11 mouse cellular contexts compared by ENCODE assay signal in the genomic region with DNA sequence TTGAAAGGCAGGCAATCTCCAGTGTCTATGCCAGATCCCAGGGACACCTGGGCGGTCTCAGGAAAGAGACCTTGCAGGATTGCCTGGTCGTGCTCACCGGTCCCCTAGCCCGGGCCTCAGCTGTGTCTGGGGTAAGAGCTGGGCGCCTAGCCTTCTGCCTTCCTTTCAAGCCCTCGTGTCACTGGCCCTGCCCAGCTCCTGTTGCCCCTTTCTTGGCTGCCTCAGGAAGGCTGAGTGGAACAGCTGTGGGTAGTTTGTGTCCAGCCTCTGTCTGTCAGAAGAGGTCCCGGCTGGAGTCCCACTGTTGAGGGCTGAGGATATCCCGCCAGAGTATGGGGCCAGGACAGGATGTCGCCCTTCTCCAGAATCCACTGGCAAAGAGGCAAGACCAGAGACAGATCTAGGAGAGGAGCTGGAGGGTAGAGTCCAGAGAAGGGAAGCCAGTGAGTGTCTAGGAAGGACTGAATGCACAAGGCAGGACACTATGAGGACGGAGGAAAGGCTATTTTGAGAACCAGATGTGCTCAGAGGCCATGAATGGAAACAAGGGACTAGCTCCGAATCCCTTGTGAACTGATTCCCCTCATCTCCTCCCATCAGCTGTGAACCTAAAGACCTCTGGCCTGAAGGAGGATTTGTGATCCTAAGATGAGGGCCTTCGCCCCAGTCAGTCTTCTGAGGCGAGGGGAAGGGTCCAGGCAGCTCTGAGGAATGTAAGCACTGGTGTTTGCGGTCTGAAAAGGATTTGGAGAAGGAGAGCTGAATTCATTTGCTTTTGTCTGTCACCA. TPM values are rescaled to one million over a fixed set of nuclear protein-coding genes. Genes with fewer than 3 reads are reported as not detected.
DNase-seq lines count a peak whose midpoint lies in the region; ATAC-seq and TF ChIP-seq lines count a peak whose summit lies in the region.
"Had no signal": no experiment of that assay in that cellular context is flagged by ENCODE, and none has a peak within 500 bp of the region (broad histone marks: within the 10 kb centered on the region; RNA-seq: fewer than 3 reads in every experiment).

No protein-coding gene starts in this region.

- no peak overlapping the region for H3K9ac ChIP-seq in liver, embryonic 11.5 days (ENCODE audit: low read depth, low read length)
- H3K9ac ChIP-seq in forebrain, embryonic 11.5 days (ENCODE audit: low read length) = peak overlapping the region; percentile 95
- no peak overlapping the region for H3K9ac ChIP-seq in intestine, postnatal 0 days (ENCODE audit: low read depth, low read length)
- H3K9ac ChIP-seq in neural tube, embryonic 15.5 days (replicated peaks) = peak overlapping the region; percentile 62

- no peak for TF ChIP-seq CTCF in intestine, postnatal 0 days (IDR thresholded peaks at IDR 0.05; ENCODE audit: low read depth)

- H3K36me3 ChIP-seq in liver, embryonic 11.5 days (ENCODE audit: control insufficient read depth, insufficient read depth, low read length) = no peaks in the 10 kb centered on the region
- H3K36me3 ChIP-seq in forebrain, embryonic 11.5 days (ENCODE audit: control insufficient read depth, insufficient read depth, low read length) = peaks cover 20% of the 10 kb centered on the region
- H3K36me3 ChIP-seq in intestine, postnatal 0 days (ENCODE audit: control insufficient read depth, insufficient read depth) = peaks cover 21% of the 10 kb centered on the region
- H3K36me3 ChIP-seq in neural tube, embryonic 15.5 days = no peaks in the 10 kb centered on the region; the same call in 1 of the 2 replicates
- H3K36me3 ChIP-seq: G1E had no signal

- DNase-seq in liver, embryonic 11.5 days (ENCODE audit: low spot score) = no peak
- no peak for DNase-seq in liver
- DNase-seq in forebrain, embryonic 11.5 days (ENCODE audit: low spot score) = peak; percentile 57
- no peak for DNase-seq in layer of hippocampus, postnatal 36 days
- DNase-seq in frontal cortex, adult 2 months (ENCODE audit: extremely low spot score in 1 of 2, low spot score in 1 of 2) = no peak
- DNase-seq in cerebellum, adult 9-11 months = no peak
- DNase-seq: thymus, postnatal 4 days had no signal

- no peak overlapping the region for H3K4me3 ChIP-seq in liver, embryonic 11.5 days (ENCODE audit: low read depth, low read length)
- H3K4me3 ChIP-seq in forebrain, embryonic 11.5 days (ENCODE audit: low read depth, low read length) = peak overlapping the region; percentile 90
- peak overlapping the region; percentile 4; the same call in 1 of the 2 replicates for H3K4me3 ChIP-seq in intestine, postnatal 0 days (ENCODE audit: low read depth, low read length)
- peak overlapping the region; percentile 58 for H3K4me3 ChIP-seq in neural tube, embryonic 15.5 days (replicated peaks)
- H3K4me3 ChIP-seq: left cerebral cortex, adult 2 months had no signal

- H3K9me3 ChIP-seq in liver, embryonic 11.5 days (ENCODE audit: control insufficient read depth, low read length) = no peaks in the 10 kb centered on the region
- H3K9me3 ChIP-seq in forebrain, embryonic 11.5 days (ENCODE audit: control insufficient read depth, low read length) = no peaks in the 10 kb centered on the region
- no peaks in the 10 kb centered on the region for H3K9me3 ChIP-seq in intestine, postnatal 0 days (ENCODE audit: control insufficient read depth)
- H3K9me3 ChIP-seq in neural tube, embryonic 15.5 days (replicated peaks) = no peaks in the 10 kb centered on the region

- H3K4me1 ChIP-seq in liver, embryonic 11.5 days (replicated peaks; ENCODE audit: control insufficient read depth, insufficient read depth, low read length) = peaks cover 25% of the 10 kb centered on the region
- H3K4me1 ChIP-seq in forebrain, embryonic 11.5 days (replicated peaks; ENCODE audit: control insufficient read depth, insufficient read depth, low read length) = peaks cover 22% of the 10 kb centered on the region; the same call in 1 of the 2 replicates
- peaks cover 21% of the 10 kb centered on the region for H3K4me1 ChIP-seq in intestine, postnatal 0 days (replicated peaks; ENCODE audit: control insufficient read depth, insufficient read depth, low read length)
- peaks cover 48% of the 10 kb centered on the region for H3K4me1 ChIP-seq in neural tube, embryonic 15.5 days

- 53% methylated on average over 14 of the region's 14 CpGs for WGBS in liver, embryonic 11.5 days
- WGBS in forebrain, embryonic 11.5 days = 11% methylated on average over 14 of the region's 14 CpGs
- 60% methylated on average over 14 of the region's 14 CpGs for WGBS in intestine, postnatal 0 days
- WGBS in neural tube, embryonic 15.5 days = 23% methylated on average over 14 of the region's 14 CpGs

- peaks cover 42% of the 10 kb centered on the region for H3K27me3 ChIP-seq in liver, embryonic 11.5 days (replicated peaks; ENCODE audit: control insufficient read depth, insufficient read depth, low read length)
- H3K27me3 ChIP-seq in forebrain, embryonic 11.5 days (ENCODE audit: control insufficient read depth, insufficient read depth, low read length) = no peaks in the 10 kb centered on the region
- 0 out of 2 replicates have a peak, but pooled peaks cover 12% of the 10 kb centered on the region for H3K27me3 ChIP-seq in intestine, postnatal 0 days (replicated peaks; ENCODE audit: control insufficient read depth, insufficient read depth, low read length)
- peaks cover 9% of the 10 kb centered on the region; the same call in 1 of the 2 replicates for H3K27me3 ChIP-seq in neural tube, embryonic 15.5 days (replicated peaks)

- no peak for ATAC-seq in liver, embryonic 11.5 days (replicated peaks; ENCODE audit: low FRiP score)
- ATAC-seq in forebrain, embryonic 11.5 days (replicated peaks; ENCODE audit: low FRiP score) = no peak; the same call in 1 of the 2 replicates
- ATAC-seq in intestine, postnatal 0 days = no peak
- ATAC-seq in neural tube, embryonic 15.5 days (ENCODE audit: low FRiP score) = no peak

- H3K27ac ChIP-seq in liver, embryonic 11.5 days (ENCODE audit: low read depth, low read length) = no peak overlapping the region
- peak overlapping the region; percentile 99 for H3K27ac ChIP-seq in forebrain, embryonic 11.5 days (ENCODE audit: low read depth, low read length)
- no peak overlapping the region; the same call in 1 of the 2 replicates for H3K27ac ChIP-seq in intestine, postnatal 0 days (ENCODE audit: low read depth, low read length)
- peak overlapping the region; percentile 76 for H3K27ac ChIP-seq in neural tube, embryonic 15.5 days (replicated peaks)
- H3K27ac ChIP-seq: left cerebral cortex, adult 2 months had no signal

- peak overlapping the region; percentile 77 for H3K4me2 ChIP-seq in liver, embryonic 11.5 days
- peak overlapping the region; percentile 85 for H3K4me2 ChIP-seq in forebrain, embryonic 11.5 days (ENCODE audit: low read depth, low read length, severe bottlenecking)
- H3K4me2 ChIP-seq in intestine, postnatal 0 days (replicated peaks; ENCODE audit: low read depth) = peak overlapping the region; percentile 78
- peak overlapping the region; percentile 97 for H3K4me2 ChIP-seq in neural tube, embryonic 15.5 days

RNA-seq across cellular contexts. Expression of a gene that starts 2.9 kb away (rescaled TPM):
- 4.9 and 5.8 TPM in 2 replicates for polyA plus RNA-seq in liver, embryonic 11.5 days (2014; fragmentation: Nextera tagmentation; extraction: Ambion mirVana)
- 92.0 and 99.9 TPM in 2 replicates for polyA plus RNA-seq in forebrain, embryonic 11.5 days (2014; fragmentation: Nextera tagmentation; extraction: Ambion mirVana)
- 9.2 and 9.5 TPM in 2 replicates for polyA plus RNA-seq in intestine, postnatal 0 days (2015; fragmentation: Nextera tagmentation; extraction: Ambion mirVana)
- 22.5 and 22.8 TPM in 2 replicates for polyA plus RNA-seq in neural tube, embryonic 15.5 days (2015; fragmentation: Nextera tagmentation; extraction: Ambion mirVana)
- 1 to 10 TPM; 4.0 to 5.4 TPM for total RNA-seq in layer of hippocampus, postnatal 36 days (2021)
- polyA plus RNA-seq in frontal cortex, adult 2 months (2012; rRNA removed) = 4.3 and 4.8 TPM in 2 replicates

RNA-seq across cellular contexts. Expression of a gene that starts 25.3 kb away (rescaled TPM):
- polyA plus RNA-seq in liver, embryonic 11.5 days (2014; fragmentation: Nextera tagmentation; extraction: Ambion mirVana) = 24.9 and 29.9 TPM in 2 replicates
- 409 and 417 TPM in 2 replicates for polyA plus RNA-seq in forebrain, embryonic 11.5 days (2014; fragmentation: Nextera tagmentation; extraction: Ambion mirVana)
- polyA plus RNA-seq in intestine, postnatal 0 days (2015; fragmentation: Nextera tagmentation; extraction: Ambion mirVana) = 0.81 and 1.9 TPM in 2 replicates
- 81.1 and 86.0 TPM in 2 replicates for polyA plus RNA-seq in neural tube, embryonic 15.5 days (2015; fragmentation: Nextera tagmentation; extraction: Ambion mirVana)
- total RNA-seq in layer of hippocampus, postnatal 36 days (2021) = 1 to 10 TPM; 1.3 to 3.5 TPM
- 9.2 and 11.0 TPM in 2 replicates for polyA plus RNA-seq in frontal cortex, adult 2 months (2012; rRNA removed)
- polyA plus RNA-seq: G1E had no signal

RNA-seq across cellular contexts. Expression of a gene that starts 26.2 kb away (rescaled TPM):
- 0.08 TPM in 1 of 2 replicates, not detected in the other for polyA plus RNA-seq in liver, embryonic 11.5 days (2014; fragmentation: Nextera tagmentation; extraction: Ambion mirVana)
- 0.52 and 0.72 TPM in 2 replicates for polyA plus RNA-seq in forebrain, embryonic 11.5 days (2014; fragmentation: Nextera tagmentation; extraction: Ambion mirVana)
- polyA plus RNA-seq in intestine, postnatal 0 days (2015; fragmentation: Nextera tagmentation; extraction: Ambion mirVana) = 0.17 and 0.24 TPM in 2 replicates
- polyA plus RNA-seq in neural tube, embryonic 15.5 days (2015; fragmentation: Nextera tagmentation; extraction: Ambion mirVana) = 127 and 139 TPM in 2 replicates
- total RNA-seq in layer of hippocampus, postnatal 36 days (2021) = 100 to 1,000 TPM; 296 to 327 TPM
- polyA plus RNA-seq in frontal cortex, adult 2 months (2012; rRNA removed) = 359 and 380 TPM in 2 replicates
- total RNA-seq: G1E had no signal
- polyA plus RNA-seq: G1E had no signal

RNA-seq across cellular contexts. Expression of a gene that starts 43.3 kb away (rescaled TPM):
- polyA plus RNA-seq in liver, embryonic 11.5 days (2014; fragmentation: Nextera tagmentation; extraction: Ambion mirVana) = 17.5 and 18.8 TPM in 2 replicates
- polyA plus RNA-seq in forebrain, embryonic 11.5 days (2014; fragmentation: Nextera tagmentation; extraction: Ambion mirVana) = 22.2 and 23.2 TPM in 2 replicates
- 5.8 and 6.1 TPM in 2 replicates for polyA plus RNA-seq in intestine, postnatal 0 days (2015; fragmentation: Nextera tagmentation; extraction: Ambion mirVana)
- polyA plus RNA-seq in neural tube, embryonic 15.5 days (2015; fragmentation: Nextera tagmentation; extraction: Ambion mirVana) = 19.3 and 19.7 TPM in 2 replicates
- total RNA-seq in layer of hippocampus, postnatal 36 days (2021) = 10 to 100 TPM; 23.5 to 27.9 TPM
- polyA plus RNA-seq in frontal cortex, adult 2 months (2012; rRNA removed) = 42.4 and 46.4 TPM in 2 replicates

RNA-seq across cellular contexts. Expression of a gene that starts 43.7 kb away (rescaled TPM):
- 66.9 and 68.1 TPM in 2 replicates for polyA plus RNA-seq in liver, embryonic 11.5 days (2014; fragmentation: Nextera tagmentation; extraction: Ambion mirVana)
- polyA plus RNA-seq in forebrain, embryonic 11.5 days (2014; fragmentation: Nextera tagmentation; extraction: Ambion mirVana) = 73.9 and 78.7 TPM in 2 replicates
- 13.9 and 14.1 TPM in 2 replicates for polyA plus RNA-seq in intestine, postnatal 0 days (2015; fragmentation: Nextera tagmentation; extraction: Ambion mirVana)
- 21.6 and 31.7 TPM in 2 replicates for polyA plus RNA-seq in neural tube, embryonic 15.5 days (2015; fragmentation: Nextera tagmentation; extraction: Ambion mirVana)
- total RNA-seq in layer of hippocampus, postnatal 36 days (2021) = 10 to 100 TPM; 15.0 TPM
- 12.9 and 13.9 TPM in 2 replicates for polyA plus RNA-seq in frontal cortex, adult 2 months (2012; rRNA removed)

Comparison
In these comparisons a context has a peak if more than half of its experiments do, and no peak if none do; other contexts are left out.
1. H3K27ac ChIP-seq: peak in forebrain, embryonic 11.5 days (single experiment) and neural tube, embryonic 15.5 days (single experiment); none in liver, embryonic 11.5 days (single experiment) and intestine, postnatal 0 days (single experiment).
2. H3K9ac ChIP-seq: peak in forebrain, embryonic 11.5 days (single experiment) and neural tube, embryonic 15.5 days (single experiment); none in liver, embryonic 11.5 days (single experiment) and intestine, postnatal 0 days (single experiment).
3. RNA of a gene that starts 26.2 kb away (polyA plus RNA-seq): 359 to 380 TPM in frontal cortex, adult 2 months and 127 to 139 TPM in neural tube, embryonic 15.5 days; 0.52 to 0.72 TPM in forebrain, embryonic 11.5 days, 0.17 to 0.24 TPM in intestine, postnatal 0 days and 0.08 TPM in liver, embryonic 11.5 days; every median in the first group is over 10 times any median in the second.
4. Peak in every context shown above with its lines, with median percentiles within 50 percentile points of each other: H3K4me2 ChIP-seq.